Mouse (Mus musculus): ENCODE data around the gene Rxfp4. TPM values are rescaled to one million over a fixed set of nuclear protein-coding genes. Genes with fewer than 3 reads are reported as not detected.

Rxfp4 gene
- total RNA-seq (2022): not detected

DNA sequence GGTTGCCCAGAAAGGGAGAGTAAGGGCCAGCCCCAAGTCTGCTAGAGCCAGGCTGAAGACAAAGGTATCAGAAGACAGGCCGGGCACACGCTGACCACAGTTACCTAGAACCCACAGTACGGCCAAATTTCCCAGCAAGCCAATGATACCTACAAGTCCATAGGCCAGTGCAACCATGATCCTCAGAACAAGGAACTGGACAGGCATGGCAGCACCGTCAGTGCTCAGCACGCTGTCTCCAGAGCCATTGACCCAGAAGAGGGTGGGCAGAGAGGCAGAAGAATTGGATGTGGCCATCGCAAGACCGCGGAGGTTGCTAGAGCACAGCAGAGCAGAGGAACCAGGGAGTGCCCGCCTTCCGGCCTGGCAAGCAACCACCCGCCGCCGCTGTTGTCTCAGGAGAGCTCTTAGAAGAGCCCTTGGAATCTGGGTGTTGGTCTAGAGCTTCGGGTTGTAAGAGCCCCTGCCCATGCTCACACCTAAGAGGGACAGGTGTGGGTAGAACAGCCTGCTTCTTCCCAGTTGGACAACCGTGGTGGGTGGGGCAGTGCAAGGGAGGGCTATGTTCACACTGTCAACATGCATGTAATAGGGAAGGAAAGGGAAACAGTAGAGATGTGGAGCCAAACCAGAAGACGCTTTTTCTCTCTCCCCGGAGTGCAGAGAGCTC is at the start of gene Rxfp4:
Gene Rxfp4 (minus strand): TSS at position 297 of the 670 bp plus-strand sequence.
- no peak for DNase-seq

DNA sequence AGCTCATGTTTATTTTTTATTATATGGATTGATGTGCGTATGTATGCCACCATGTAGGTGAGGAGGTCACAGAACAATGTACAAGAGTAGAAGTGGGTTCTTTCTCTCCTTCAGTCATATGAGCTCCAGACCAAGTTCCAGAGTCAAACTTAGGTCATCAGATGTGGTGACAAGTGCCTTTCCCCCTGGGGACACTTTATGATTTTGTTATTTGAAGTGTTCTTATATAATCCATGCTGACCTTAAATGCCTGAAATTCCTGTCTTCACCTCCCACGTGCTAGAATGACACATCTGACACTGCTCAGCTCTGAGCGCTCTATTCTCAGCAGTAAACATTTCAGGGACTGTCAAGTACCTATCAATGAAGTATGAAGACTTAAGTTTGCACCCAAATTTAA is 48.3 kb upstream of the Rxfp4 start:
- DNase-seq: no peak

DNA sequence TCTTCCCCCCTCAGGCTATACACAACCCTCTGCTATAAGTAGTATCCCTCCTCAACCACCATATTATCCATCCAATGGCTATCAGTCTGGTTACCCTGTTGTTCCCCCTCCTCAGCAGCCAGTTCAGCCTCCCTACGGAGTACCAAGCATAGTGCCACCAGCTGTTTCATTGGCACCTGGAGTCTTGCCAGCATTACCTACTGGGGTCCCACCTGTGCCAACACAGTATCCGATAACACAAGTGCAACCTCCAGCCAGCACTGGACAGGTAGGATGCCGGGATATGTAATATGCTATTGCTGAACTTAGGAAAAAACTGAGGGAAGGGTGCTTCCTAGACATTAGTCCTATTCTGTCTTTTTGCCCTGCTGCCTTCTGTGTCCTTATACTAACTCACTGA is 47.3 kb upstream of the Rxfp4 start:
- no peak for DNase-seq

DNA sequence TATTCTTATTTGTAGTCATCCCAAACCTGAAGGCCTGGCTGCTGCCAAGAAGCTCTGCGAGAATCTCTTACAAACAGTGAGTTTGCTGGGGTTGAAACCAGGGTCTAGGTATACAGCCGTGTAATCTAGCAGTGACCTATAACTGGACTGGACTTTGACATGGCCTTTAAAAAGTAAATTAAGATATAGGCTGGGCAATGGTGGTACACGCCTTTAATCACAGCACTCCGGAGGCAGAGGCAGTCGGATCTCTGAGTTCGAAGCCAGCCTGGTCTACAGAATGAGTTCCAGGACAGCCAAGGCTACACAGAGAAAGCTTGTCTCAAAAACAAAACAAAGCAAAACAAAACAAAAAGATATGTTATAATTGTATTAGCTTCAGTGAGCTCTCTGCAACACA is 45.9 kb upstream of the Rxfp4 start:
- DNase-seq: no peak

DNA sequence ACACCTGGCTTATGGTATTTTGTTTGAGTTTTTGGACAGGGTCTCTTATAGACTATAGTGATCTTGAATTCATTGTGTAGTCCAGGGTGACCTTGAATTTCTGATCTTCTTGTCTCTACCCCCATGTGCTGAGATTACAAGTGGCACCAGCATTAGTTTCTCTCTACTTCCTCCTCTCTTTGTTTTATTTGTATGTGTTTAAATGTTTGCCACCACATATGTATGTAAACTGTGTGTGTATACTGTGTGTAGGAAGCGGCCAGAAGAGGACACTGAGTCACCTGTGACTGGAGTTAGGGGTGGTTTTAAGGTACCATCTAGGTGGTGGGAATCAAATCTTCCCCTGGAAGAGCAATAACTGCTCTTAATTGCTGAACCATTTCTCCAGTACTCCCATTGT is 45.1 kb upstream of the Rxfp4 start:
- no peak for DNase-seq

DNA sequence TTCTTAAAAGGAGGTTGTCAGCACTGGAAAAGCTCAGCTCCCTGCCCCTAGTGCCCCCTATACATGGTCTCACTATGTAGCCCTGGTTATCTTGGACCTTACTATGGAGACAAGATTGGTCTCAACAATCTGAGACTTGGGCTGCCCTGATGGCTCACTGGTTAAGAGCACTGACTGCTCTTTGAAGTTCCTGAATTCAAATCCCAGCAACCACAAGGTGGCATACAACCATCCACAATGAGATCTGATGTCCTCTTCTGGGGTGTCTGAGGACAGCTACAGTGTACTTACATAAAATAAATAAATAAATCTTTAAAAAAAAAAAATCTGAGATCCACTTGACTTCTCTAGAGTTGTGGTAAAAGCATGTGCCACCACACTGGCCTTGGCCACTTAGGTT is 42.6 kb upstream of the Rxfp4 start:
- no peak for DNase-seq

DNA sequence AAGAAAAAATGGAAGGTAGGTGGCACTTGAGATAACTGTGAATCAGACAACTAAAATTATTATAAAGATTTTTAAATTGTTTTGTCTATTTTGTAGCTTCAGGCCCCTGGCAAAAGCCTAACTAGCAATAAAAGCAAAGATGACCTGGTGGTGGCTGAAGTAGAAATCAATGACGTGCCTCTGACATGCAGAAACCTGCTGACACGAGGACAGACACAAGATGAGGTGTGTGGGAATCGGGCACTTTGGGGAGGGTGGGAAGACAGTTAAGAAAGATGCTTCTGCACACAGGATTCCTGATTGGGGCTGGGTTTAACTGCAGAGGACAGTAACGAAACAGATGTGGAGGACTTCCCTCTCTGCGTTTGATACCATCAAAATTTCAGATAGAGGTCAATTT is 36.1 kb upstream of the Rxfp4 start:
- DNase-seq: no peak

DNA sequence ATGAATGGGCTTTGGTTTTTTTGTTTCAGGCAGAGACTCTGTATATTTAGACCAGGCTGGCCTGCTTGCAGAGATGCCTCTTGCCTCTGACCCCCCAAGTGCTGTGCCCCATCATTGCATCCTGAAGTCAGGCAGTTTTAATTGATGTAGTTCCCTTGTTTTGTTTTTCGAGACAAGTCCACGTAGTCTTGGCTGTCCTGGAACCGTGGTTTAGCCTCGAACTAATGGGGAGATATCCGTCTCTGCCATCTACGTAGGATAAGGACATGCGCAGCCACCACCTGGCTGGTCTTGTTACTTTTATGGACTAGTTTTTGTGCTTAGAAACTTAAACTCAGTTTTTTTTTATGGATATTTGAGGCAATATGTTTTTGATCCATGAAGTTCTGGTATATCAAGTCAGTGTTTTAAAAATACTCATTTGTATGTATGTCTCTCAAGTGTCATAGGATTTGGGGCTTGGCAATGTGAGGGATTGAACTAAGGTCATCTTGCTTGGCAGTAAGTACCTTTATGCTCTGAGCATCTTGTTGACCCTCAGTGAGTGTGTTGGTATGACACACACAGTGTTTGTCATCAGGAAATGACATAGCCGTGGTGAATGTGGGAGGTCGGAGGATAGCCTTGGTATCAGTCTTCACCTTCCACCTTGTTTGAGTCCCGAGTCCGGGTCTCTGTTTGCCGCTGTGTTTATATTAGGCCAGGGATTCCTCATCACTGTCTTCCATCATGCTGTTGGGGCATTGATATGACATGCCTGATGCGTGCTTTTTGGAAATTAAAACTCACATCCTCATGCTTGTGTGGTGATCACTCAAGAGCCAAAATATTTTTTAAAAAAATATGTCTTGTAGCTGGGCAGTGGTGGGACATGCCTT is 34.0 kb upstream of the Rxfp4 start:
- no peak for DNase-seq

DNA sequence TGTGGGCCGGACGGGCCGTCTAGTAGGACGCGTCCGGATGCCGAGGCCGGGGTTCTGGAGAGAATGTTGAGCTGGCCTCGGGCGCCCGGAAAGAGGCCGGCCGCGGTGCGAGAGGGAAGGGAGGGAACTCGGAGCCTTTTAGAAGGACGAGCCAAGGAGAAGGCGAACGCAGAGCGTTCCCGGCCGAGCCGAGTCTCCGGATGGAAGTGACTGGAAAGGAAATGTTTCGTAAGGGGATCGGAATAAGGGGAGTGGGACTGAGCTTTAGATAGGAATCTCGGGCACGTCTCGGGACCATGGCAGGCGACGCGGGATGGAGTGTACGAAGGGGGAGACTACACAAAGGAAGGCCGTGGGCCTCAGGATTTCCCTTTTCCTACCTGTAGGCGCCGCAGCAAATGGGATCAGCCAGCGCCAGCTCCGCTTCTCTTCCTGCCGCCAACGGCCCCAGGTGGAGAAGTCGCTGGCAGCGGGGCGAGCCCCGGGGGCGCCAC is 33.1 kb upstream of the Rxfp4 start:
- DNase-seq: peak; percentile 45

DNA sequence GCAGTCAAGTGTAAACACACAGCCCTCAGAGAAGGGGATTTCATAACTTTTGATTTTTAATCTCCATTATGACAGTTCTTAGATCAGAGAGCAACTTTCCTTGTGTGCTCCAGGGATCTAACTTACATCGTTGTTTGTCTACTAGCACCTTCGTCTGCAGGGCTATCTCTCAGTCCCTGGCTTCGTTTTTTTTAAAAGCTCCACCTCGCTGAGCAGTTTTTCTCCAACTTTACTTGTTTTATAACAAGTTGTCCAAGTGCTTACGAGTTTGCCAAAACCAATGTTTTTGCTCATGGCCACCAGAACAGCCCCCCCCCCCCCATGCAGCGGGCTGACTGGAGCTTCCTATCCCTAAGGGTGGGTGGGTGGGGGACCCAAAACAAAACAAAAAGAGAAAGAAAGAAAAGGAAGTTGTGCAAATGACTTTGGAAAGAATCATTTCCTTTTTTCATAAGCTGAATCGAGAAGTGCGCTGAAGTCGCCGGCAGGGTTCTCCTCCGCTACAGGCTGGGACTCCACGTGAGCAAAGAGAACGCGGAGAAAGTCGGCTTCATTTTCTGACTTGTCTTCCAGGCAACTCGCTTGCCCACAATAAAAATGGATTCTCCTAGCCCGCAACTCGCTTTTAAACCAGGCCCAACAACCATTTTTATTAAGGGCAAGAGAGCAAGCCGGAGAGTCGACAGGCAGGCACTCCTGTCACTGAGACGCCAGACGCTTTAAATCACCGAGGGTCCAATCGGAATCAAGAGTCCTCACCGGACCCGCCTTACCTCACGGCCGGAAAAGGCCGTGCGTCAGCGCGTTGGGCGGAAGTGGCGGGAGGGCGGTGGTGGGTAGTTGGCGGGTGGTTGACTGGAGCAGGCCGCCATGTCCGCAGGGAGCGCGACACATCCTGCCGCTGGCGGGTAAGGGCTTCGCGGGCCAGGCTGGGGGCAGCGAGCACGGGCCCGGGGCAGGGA is 32.3 kb upstream of the Rxfp4 start, which contains the start of gene Khdc4:
Gene Khdc4 (plus strand): TSS at position 824 of the 962 bp plus-strand sequence.
- peak; percentile 97 for DNase-seq

DNA sequence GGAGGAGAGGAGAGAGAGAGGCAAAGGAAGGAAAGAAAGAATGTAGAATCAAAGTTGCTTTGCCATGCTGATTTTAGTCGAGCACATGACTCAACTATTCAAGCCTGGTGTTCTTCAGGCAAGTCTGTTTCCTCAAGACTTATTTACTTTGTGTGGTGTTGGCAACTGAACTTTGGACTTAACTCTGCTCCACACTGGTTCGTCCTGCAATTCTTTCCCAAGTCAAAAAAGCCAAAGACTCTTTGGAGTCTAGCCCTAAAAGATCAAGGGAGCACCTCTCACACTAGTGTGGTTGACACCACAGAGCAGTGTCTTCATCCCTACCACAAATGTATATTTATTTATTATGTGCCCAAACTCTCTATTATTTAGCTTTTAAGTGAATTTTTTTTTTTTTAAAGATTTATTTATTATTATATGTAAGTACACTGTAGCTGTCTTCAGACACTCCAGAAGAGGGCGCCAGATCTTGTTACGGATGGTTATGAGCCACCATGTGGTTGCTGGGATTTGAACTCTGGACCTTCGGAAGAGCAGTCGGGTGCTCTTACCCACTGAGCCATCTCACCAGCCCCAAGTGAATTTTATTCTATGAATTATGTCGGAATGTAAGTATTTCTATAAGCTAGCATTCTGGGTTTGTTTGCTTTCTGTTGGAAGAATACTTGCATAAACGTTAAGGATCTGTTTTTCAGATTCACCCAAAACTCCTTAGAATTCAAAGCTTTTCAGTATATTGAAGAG is 31.5 kb upstream of the Rxfp4 start:
- no peak for DNase-seq

DNA sequence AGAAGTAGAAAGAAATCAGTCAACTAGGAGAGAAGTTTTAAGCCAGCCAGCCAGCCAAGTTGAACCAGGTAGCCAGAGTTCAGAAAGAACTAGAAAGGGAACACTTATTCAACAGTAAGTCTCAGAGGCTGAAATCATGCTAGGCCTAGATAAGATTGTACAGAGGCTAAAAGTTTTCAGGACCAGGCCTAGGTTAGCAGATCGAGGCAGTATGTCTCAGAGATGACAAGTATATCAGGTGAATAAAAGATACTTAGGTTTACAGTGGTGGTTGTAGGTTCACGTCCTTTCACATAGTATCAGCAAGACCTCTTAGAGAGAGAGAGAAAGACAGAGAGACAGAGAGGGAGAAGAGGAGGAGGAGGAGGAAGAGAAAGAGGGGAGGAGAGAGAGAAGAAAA is 30.9 kb upstream of the Rxfp4 start:
- no peak for DNase-seq

DNA sequence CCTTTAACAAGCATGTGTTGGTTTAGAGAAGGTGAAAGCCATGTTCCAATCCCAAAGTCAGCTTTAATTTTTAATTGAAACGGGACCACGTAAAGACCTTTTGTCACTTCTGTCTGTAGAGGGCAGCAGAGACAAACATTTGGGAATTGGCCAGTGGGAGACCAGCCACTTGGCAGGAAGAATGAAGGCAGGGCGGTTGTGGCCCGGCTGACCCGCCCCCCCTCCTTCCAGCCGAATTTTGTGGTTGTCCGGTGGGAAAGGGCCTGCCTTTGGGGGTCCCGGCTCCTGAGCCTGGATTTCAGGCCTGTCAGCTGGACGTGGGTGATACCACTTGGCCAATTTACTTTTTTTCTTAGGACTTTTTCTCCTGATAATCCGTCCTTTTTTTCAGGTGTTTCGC is 24.5 kb upstream of the Rxfp4 start:
- peak; percentile 52 for DNase-seq

DNA sequence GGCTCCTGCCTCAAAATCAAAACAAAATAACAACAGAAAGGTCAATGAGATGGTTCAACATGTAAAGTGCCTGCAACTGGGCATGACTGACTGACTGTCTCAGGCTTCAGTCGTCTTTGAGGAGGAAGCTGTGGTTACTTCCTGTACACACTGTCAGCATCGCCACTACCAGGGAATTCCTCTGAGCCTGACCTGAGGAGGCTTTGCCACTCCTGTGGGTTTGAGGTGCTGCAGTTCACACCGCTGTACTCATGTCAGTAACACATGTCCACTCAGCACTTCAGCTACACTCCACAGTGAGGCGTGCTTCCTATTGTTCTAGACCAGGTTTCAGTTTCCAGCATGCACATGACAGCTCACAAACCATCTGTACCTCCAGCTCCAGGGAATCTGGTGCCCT is 11.2 kb upstream of the Rxfp4 start:
- DNase-seq: no peak

DNA sequence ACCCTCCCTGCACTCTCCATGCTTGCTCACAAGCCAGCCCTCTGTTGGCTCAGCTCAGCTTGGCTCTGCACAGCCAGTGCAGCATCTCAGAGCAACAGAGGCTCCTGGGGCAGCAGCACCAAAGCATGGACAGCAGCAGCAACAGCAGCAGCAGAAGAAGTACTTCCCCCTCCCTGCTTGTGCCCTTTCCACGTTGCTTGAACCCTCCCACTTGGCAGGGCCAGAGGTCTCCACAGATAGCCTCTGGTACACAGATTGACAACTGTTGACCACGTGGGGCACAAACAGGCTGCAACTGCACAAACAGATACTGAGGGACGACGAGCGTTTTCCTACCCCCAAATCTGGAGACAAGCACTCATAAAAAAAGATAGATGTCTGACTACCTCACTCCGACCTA is 6.9 kb upstream of the Rxfp4 start:
- DNase-seq: no peak

DNA sequence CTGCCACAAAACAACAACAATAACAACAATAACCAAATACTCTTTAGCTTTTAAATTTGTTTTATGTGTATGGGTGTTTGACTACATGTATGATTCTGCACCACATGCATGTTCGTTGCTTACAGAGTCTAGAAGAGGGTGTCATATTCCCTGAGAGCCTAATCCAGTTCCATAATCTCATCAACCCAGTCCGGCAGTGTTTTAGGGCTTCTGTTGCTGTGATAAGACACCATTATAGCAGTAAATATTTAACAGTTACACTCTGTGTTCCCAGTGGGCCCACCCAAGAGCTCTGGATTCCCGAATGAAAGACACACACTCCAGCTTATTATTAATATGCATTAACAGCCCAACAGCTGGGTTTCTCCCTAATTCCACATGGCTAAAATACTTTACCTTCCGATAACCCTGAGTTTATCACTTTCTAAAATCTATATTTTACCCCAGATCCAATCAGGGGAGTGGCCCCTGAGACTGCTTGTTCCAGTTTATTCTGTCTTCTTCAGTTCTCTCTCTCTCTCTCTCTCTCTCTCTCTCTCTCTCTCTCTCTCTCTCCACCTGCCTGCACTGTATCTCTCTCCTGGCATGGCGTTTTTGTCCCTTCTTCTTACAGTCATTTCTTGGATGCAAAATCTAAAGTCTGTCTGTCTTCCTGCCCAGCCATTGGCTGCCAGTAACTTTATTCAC is 5.6 kb upstream of the Rxfp4 start:
- no peak for DNase-seq

DNA sequence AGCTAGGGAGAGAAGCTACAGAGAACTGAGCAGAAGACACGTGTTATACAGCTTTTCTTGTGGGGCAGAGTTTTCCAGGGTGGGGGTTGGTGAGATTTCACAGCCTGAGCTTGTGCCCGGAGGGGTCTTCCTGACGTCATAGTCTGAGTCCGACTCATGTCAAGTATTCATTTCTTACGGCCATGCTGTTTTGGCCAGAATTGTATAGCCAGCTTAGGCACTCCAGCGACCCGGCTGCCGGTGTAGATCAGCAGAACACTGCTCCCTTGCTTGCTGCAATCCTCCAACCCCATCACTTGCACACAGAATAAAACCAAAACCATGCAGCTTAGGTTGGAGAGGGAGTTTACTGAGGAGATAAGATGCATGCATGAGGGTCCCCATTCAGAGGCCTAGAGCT is 2.7 kb upstream of the Rxfp4 start:
- DNase-seq: no peak

DNA sequence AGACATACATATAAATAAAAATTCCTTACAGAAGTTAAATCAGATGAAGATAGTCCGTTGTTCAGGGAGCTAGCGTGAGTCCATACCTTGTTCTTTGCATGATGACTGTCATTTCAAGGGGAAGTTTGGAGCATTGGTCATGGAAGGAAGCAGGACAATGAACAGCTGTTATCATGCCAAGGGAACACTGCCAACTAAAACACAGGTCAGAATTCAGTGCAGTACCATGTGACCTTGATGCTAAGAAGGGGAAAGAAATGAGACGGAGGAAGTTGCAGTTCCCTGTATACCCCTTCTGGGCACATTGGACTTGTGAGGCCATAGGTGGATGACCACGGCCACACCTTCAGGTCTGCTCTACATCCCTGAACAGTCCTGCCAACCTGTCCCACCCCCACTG is 1.7 kb upstream of the Rxfp4 start:
- DNase-seq: no peak

DNA sequence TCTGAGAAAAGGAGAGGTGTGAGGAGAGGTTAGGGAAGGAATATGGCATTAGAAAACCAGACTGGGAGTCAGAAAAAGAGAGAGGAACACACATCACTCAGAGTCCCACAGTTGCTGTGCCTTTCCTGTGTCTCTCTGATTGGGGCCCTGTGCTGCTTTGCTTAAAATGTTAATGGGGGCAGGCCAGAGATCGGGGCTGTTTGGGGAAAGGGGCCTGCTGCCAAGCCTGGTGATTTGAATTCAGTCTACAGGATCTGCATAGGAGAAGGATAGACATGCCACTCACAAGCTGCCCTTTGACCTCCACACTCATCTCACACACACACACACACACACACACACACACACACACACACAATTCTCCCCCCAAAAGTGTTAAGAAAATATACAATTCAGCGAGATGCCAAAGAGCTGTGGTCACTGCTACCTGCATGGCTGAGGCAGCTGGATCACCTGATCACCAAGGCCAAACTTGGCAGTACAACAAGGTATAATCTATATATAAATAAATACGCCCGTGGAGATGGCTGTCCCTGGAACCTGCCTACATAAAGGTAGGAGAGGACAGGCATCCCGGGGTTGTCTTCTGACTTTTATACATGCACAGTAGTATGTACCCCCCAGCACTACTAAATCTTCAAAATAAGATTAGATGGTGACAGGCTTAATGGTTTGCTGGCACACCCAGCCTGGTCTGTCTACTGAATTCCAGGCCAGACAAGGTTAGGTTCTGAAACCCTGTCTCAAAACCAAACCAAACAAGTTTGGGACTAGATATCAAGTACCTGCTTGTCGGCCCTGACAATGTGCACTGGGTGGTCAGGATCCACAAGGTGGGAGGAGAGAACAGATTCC is 801 bp upstream of the Rxfp4 start:
- no peak for DNase-seq
